Mouse (Mus musculus) adrenal gland, adult 2 months (tissue): ENCODE results near the gene Gse1. TPM values are rescaled to one million over a fixed set of nuclear protein-coding genes. Genes with fewer than 3 reads are reported as not detected.
A peak's percentile ranks its signal among the peaks of the same experiment; 100 is the strongest.

Source experiments
- DNase-seq: peaks from one replicate; pipeline ENCODE4 v3.0.0; 2021
- polyA plus RNA-seq: library from polyadenylated mRNA; depleted of rRNA; stranded (reverse); fragments of >200 nt; gene quantifications from 2 replicates; pipeline ENCODE4 v1.2.3, GENCODE M21; 2012
- total RNA-seq, 2 experiments: library from RNA; stranded (reverse); gene quantifications; 2 replicates each; pipeline ENCODE4 v1.2.3; 2021

Gene Gse1
- total and polyA plus RNA-seq, 3 experiments: 27.1 to 46.3 (median 28.7) TPM

GRCm38 (mm10) chr8:120375170-120375569 lies 146.9 kb downstream of the Gse1 start:
- DNase-seq: no peak

- no peak for DNase-seq
Observed at GRCm38 (mm10) chr8:120376215-120376614, 148.0 kb downstream of the Gse1 start.

- DNase-seq: peak; percentile 24
Observed at GRCm38 (mm10) chr8:120376847-120377802, 148.9 kb downstream of the Gse1 start.

GRCm38 (mm10) chr8:120377803-120378189 lies 149.5 kb downstream of the Gse1 start:
- no peak for DNase-seq

GRCm38 (mm10) chr8:120378306-120378705 lies 150.1 kb downstream of the Gse1 start:
- peak; percentile 78 for DNase-seq

GRCm38 (mm10) chr8:120379015-120379414 lies 150.8 kb downstream of the Gse1 start:
- DNase-seq: no peak

- no peak for DNase-seq
Observed at GRCm38 (mm10) chr8:120381865-120382264, 153.6 kb downstream of the Gse1 start.

GRCm38 (mm10) chr8:120382436-120383203 lies 154.4 kb downstream of the Gse1 start:
- peak; percentile 90 for DNase-seq

- DNase-seq: no peak
Observed at GRCm38 (mm10) chr8:120383204-120383560, 154.9 kb downstream of the Gse1 start.

GRCm38 (mm10) chr8:120383713-120384112 lies 155.5 kb downstream of the Gse1 start:
- no peak for DNase-seq

GRCm38 (mm10) chr8:120384745-120385144 lies 156.5 kb downstream of the Gse1 start:
- DNase-seq: no peak

- DNase-seq: no peak
Observed at GRCm38 (mm10) chr8:120388246-120388645, 160.0 kb downstream of the Gse1 start.

GRCm38 (mm10) chr8:120390598-120390997 lies 162.3 kb downstream of the Gse1 start:
- no peak for DNase-seq

- DNase-seq: no peak
Observed at GRCm38 (mm10) chr8:120391856-120392255, 163.6 kb downstream of the Gse1 start.

GRCm38 (mm10) chr8:120393085-120393484 lies 164.8 kb downstream of the Gse1 start:
- DNase-seq: no peak

GRCm38 (mm10) chr8:120393871-120394275 lies 165.6 kb downstream of the Gse1 start:
- DNase-seq: peak; percentile 41

GRCm38 (mm10) chr8:120395892-120396291 lies 167.6 kb downstream of the Gse1 start:
- no peak for DNase-seq

GRCm38 (mm10) chr8:120396756-120397155 lies 168.5 kb downstream of the Gse1 start:
- DNase-seq: no peak

GRCm38 (mm10) chr8:120397444-120398411 lies 169.5 kb downstream of the Gse1 start:
- no peak for DNase-seq

GRCm38 (mm10) chr8:120399212-120399934 lies 171.1 kb downstream of the Gse1 start:
- no peak for DNase-seq

- no peak for DNase-seq
Observed at GRCm38 (mm10) chr8:120401216-120401615, 173.0 kb downstream of the Gse1 start.
